Mouse (Mus musculus) lung, embryonic 16.5 days (tissue): ENCODE measurements at regions not wholly inside any gene's neighbourhood (a gene's known extent, or its start where the extent isn't known, plus 50 kb on each side); places are given as distances from the start of the nearest gene placed in this dataset.
"Not testable (repeated sequence)": the region's sequence is repeated elsewhere in the genome, so short reads cannot be mapped to it uniquely, and the experiment has no call there.

Source experiments
- ATAC-seq: fragments of 200-750 bp; cut with Nextera tagmentation; 2 replicates; pipeline ENCODE4 v1.8.0; 2017; ENCODE audit warnings: low read depth, mild to moderate bottlenecking, moderate library complexity
- H3K27ac ChIP-seq: fragments of 300-500 bp; sonication (generic); 2 replicates; pipeline ENCODE4 v1.5.1; 2014; ENCODE audit warnings: mild to moderate bottlenecking, control low read depth, low read length
- H3K27me3 ChIP-seq: fragments of 300-500 bp; sonication (generic); 2 replicates; pipeline ENCODE4 v1.6.1; 2014; ENCODE audit warnings: low read depth, low read length, mixed read lengths; ENCODE audit not compliant: control insufficient read depth, insufficient read depth
- H3K36me3 ChIP-seq: fragments of 300-500 bp; sonication (generic); 2 replicates; pipeline ENCODE4 v1.6.1; 2014; ENCODE audit warnings: low read length; ENCODE audit not compliant: control insufficient read depth, insufficient read depth
- H3K4me1 ChIP-seq: fragments of 300-500 bp; sonication (generic); replicated peaks from 2 replicates; pipeline ENCODE4 v1.6.1; 2014; ENCODE audit warnings: low read length, mixed read lengths; ENCODE audit not compliant: control insufficient read depth, insufficient read depth
- H3K4me2 ChIP-seq: fragments of 300-500 bp; sonication (generic); 2 replicates; pipeline ENCODE4 v1.6.1; 2014; ENCODE audit warnings: low read depth, low read length, control low read depth
- H3K4me3 ChIP-seq: fragments of 300-500 bp; sonication (generic); 2 replicates; pipeline ENCODE4 v1.5.1; 2014; ENCODE audit warnings: mild to moderate bottlenecking, low read length, control low read depth
- H3K9ac ChIP-seq: fragments of 300-500 bp; sonication (generic); 2 replicates; pipeline ENCODE4 v1.6.1; 2014; ENCODE audit warnings: low read length, control low read depth
- H3K9me3 ChIP-seq: fragments of 300-500 bp; sonication (generic); 2 replicates; pipeline ENCODE4 v1.6.1; 2016; ENCODE audit warnings: low read length; ENCODE audit not compliant: control insufficient read depth
- WGBS: fragments of 180-500 bp; shearing (Covaris S2); extraction: QIAGEN DNeasy Blood & Tissue Kit; methylation state at CpG from one replicate; pipeline ENCODE4 v1.1.7; 2014; 5-methylcytosine and 5-hydroxymethylcytosine counted together

DNA sequence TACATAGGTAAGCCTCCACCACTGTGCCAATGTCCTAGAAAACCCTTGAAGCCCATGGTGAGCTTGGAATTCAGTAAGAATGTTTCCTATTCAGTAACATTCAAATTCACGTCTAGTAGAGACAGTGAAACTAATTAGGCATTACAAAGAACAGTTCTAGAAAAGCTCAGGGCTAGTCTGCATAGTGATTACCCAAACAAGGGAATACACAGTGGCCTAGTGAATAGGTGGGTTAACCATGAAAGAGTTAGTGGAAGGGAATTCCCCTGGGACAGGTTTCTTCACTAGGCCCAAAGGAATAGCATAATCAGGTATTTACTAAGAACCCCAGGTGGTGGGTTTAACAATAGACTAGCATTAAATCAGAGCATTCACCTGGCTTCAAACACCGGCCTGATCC is 436.7 kb upstream of the Kif18a start:
- H3K4me2 ChIP-seq, H3K9me3 ChIP-seq, H3K27ac ChIP-seq, H3K27me3 ChIP-seq, ATAC-seq, H3K4me3 ChIP-seq, H3K36me3 ChIP-seq, H3K9ac ChIP-seq, H3K4me1 ChIP-seq: not testable (repeated sequence)
- whole genome bisulfite sequencing, result 76% methylated on average over 2 of the region's 2 CpGs

DNA sequence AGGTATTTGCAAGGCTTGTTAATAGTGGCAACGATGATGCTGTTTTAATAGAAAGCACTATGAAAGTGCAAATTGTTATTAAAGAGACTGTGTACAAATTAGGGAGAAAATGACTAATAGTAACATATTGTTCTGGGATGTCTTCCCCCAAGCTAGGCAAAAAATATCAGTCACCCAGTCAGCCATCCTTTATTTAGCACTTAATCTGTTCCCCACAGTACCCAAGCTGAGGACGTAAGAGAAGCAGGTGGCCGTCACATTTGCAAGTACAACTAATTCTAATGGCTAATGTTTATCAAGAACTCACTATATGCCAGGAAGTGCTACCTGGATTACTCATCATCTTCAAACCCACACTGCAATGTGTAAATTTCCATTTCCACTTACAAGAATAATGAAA is 432.5 kb upstream of the Kif18a start:
- 67% methylated on average over 3 of the region's 3 CpGs for WGBS
- Histone ChIP-seq H3K27me3 (no peaks in the 10 kb centered on the region), H3K9me3 (no peaks in the 10 kb centered on the region), H3K4me3 (no peak overlapping the region), H3K4me1 (no peaks in the 10 kb centered on the region), H3K36me3 (no peaks in the 10 kb centered on the region), H3K27ac (no peak overlapping the region), H3K4me2 (no peak overlapping the region), H3K9ac (no peak overlapping the region)
- ATAC-seq, result no peak

DNA sequence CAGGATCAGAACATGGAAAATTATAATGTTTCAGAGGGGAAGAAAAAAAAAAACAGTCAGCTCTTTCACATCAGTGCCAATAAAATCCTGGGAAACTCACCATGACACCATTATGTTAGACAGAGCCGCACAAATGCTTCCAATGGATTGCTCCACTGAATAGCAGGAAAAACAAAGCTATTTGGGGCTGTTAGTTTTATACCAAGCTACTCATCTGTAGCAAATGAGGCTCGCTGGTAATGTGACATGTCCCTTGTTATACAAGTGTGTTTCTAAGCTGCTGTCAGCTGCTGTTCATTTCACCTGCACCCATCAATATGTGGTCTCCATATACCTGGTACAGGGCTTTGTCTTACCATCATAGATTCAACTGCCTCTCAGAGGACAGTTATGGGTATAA is 426.1 kb upstream of the Kif18a start:
- Histone ChIP-seq H3K36me3 (no peaks in the 10 kb centered on the region), H3K27ac (no peak overlapping the region), H3K4me2 (no peak overlapping the region), H3K9me3 (no peaks in the 10 kb centered on the region), H3K27me3 (no peaks in the 10 kb centered on the region), H3K4me3 (no peak overlapping the region), H3K4me1 (no peaks in the 10 kb centered on the region), H3K9ac (no peak overlapping the region)
- no peak for ATAC-seq
- WGBS, result 41% methylated on average over 2 of the region's 2 CpGs

DNA sequence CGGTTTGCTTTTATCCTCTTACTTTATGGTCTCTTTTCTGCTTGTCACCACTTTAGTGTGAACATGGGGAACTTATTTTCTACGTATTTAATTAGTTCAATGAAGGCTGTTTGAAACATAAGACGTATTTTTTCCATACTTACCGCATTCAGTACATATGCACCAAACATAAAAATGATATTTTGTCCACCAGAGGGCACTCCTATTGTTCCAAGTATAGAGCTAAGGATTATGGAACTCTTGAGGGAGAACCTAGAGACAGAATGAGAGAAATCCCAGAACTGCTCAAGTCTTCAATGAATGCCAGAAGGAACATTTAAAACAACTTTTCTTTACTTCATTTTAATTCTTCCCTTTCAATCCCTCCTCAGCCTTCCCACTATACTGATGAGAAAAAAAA is 403.4 kb upstream of the Kif18a start:
- no peak for ATAC-seq
- Histone ChIP-seq H3K27ac (no peak overlapping the region), H3K27me3 (no peaks in the 10 kb centered on the region), H3K4me3 (no peak overlapping the region), H3K9ac (no peak overlapping the region), H3K36me3 (no peaks in the 10 kb centered on the region), H3K9me3 (no peaks in the 10 kb centered on the region), H3K4me2 (no peak overlapping the region), H3K4me1 (no peaks in the 10 kb centered on the region)
- 69% methylated on average over 4 of the region's 4 CpGs for WGBS

DNA sequence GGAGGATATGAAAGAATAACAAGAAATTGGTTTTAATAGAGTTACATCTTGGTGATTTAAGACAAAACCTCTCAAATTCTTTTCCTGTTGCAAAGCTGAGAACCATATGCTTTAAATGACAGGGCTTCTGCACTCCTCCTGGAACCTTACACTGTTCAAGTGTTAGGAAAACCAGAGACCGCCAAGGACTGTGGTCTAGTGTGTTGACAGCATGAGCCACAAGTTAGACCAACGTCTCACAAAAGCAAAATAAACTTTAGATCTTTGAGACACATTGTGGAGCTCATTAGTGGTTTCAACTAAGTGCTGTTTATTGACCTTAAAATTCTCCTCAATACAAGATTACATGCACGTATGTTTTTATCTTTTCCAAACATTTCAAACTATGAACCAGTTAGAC is 402.9 kb upstream of the Kif18a start:
- Histone ChIP-seq H3K4me1 (no peaks in the 10 kb centered on the region), H3K4me3 (no peak overlapping the region), H3K36me3 (no peaks in the 10 kb centered on the region), H3K4me2 (no peak overlapping the region), H3K27me3 (no peaks in the 10 kb centered on the region), H3K9ac (no peak overlapping the region), H3K27ac (no peak overlapping the region), H3K9me3 (no peaks in the 10 kb centered on the region)
- ATAC-seq, result no peak
- 31% methylated on average over 3 of the region's 3 CpGs for WGBS

DNA sequence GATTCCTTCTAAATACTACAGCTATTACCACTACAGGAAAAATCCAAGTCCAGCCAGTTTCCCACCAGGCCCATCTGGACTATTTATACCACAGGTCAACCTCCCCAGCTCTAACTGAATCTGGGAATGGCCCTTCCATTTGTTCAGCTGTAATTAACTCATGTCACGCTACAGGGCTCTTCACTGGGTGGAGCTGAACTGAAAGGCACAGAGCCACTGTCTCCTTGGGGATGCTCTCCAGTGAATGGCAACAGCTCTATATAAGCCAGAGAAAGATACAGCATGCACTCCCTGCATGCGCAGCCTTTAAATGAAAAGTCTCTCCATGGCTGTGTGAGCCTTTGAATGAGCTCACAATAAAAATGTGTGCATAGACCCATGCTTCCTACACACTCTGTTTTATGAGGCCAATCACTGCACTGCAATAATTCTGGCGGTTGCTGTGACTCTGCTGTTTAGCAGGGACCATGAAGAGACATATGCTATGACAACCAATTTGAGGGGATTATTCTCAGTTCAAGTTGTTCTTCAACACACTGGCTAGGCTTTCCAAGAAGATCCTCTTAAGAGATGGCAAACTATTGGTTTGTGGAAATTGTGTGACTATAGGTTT is 376.3 kb upstream of the Kif18a start:
- Histone ChIP-seq H3K9ac (no peak overlapping the region), H3K4me1 (no peaks in the 10 kb centered on the region), H3K36me3 (no peaks in the 10 kb centered on the region), H3K27ac (no peak overlapping the region), H3K4me3 (no peak overlapping the region), H3K27me3 (no peaks in the 10 kb centered on the region), H3K4me2 (no peak overlapping the region), H3K9me3 (no peaks in the 10 kb centered on the region)
- ATAC-seq, result no peak
- 83% methylated on average over 3 of the region's 3 CpGs for WGBS

DNA sequence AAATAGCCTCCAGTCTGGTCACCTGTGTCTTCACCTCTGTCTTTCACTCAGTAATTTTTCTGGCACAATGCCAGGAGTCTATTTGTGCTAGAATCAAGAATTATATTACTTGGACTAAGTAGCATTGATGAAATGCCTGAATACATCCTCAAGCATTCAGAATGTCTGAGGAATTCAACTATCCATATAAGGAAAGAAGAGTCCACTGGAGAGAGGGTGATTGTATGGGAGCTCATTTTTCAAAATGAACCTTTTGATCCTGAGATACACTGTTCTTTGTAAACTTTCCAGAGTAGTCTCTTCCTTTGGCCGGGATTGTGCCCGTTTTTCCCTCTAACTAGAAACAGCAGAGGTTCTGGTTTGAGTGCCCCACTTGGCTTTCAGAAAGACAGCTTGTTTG is 367.0 kb upstream of the Kif18a start:
- Histone ChIP-seq H3K4me1 (no peaks in the 10 kb centered on the region; the same call in 1 of the 2 replicates), H3K27me3 (no peaks in the 10 kb centered on the region), H3K4me3 (no peak overlapping the region), H3K9ac (no peak overlapping the region), H3K36me3 (no peaks in the 10 kb centered on the region), H3K4me2 (no peak overlapping the region), H3K9me3 (no peaks in the 10 kb centered on the region), H3K27ac (no peak overlapping the region)
- no peak for ATAC-seq
- 25% methylated on average over 2 of the region's 2 CpGs for WGBS

DNA sequence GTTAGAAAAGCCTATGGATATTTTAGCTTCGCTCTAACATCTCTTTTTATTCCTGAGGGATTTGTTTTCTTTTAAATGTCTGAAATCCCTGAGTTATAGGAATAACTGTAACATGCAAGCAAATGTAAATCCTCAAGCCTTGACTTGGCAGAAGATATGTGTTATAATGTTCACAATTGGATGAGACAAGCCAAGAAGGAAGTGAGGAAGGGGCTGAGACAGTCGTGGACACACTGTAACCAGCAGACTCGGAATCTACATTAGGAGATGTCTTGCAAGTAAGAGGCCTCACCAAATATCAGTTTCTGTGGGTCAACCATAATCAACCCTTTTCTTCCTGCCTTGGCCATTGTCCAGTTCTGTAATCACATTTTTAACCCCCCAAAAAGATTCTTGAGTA is 366.6 kb upstream of the Kif18a start:
- H3K36me3 ChIP-seq, result no peaks in the 10 kb centered on the region
- H3K4me3 ChIP-seq, result no peak overlapping the region
- no peaks in the 10 kb centered on the region for H3K9me3 ChIP-seq
- WGBS, result 31% methylated on average over 3 of the region's 3 CpGs
- no peak overlapping the region for H3K9ac ChIP-seq
- no peaks in the 10 kb centered on the region for H3K27me3 ChIP-seq
- peak; percentile 64; the same call in 1 of the 2 replicates for ATAC-seq
- H3K4me2 ChIP-seq, result no peak overlapping the region
- H3K4me1 ChIP-seq, result no peaks in the 10 kb centered on the region; the same call in 1 of the 2 replicates
- H3K27ac ChIP-seq, result no peak overlapping the region

DNA sequence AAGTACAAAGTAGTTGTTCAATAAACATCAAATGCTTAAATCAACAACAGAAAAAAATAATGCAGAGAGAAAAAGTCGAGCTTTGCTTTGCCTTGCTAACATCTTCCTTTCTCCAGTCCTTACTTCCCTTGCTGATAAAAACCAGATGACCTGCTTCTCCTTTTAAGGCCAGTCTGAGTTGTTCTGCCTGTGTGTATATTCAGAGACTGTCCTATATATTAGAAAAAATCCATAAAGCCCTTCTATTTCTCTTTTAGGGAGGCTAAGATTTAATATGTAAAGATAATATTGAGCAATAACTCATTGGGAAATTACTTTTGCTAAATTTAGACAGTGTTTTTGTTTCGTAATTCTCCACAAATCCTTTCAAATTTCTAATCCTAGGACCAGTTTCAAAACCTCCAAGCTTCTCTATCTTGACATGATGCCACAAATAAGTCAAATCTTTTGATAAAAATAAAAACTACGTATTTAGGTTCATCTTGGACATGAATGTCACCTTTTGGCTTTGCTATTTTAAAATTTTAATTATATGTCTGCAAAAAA is 361.0 kb upstream of the Kif18a start:
- Histone ChIP-seq H3K27ac (no peak overlapping the region), H3K4me1 (no peaks in the 10 kb centered on the region), H3K4me2 (no peak overlapping the region), H3K27me3 (no peaks in the 10 kb centered on the region), H3K9ac (no peak overlapping the region), H3K4me3 (no peak overlapping the region), H3K9me3 (no peaks in the 10 kb centered on the region), H3K36me3 (no peaks in the 10 kb centered on the region)
- WGBS, result 51% methylated on average over 3 of the region's 3 CpGs
- ATAC-seq, result 0 out of 2 replicates have a peak, but pooled peaks have one; percentile 34

DNA sequence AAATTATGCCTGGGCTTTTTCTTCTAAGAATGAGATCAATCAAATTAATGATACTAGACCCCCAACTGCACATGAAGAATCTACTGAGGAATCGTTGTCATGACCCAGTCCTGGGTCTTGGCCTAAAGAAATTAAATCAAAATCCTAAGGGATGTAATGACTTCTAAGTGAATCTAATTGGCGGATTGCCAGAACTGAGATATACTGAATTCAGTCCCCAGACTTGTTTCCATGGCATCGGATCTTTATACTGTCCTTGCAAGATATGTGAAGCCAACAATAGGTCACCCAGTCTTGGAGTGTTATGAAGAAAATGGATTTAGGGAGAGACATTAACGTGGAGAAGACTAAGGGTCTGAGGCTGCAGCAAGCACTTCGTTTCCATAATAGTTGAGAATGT is 360.4 kb upstream of the Kif18a start:
- Histone ChIP-seq H3K4me3 (no peak overlapping the region), H3K4me1 (no peaks in the 10 kb centered on the region), H3K9me3 (no peaks in the 10 kb centered on the region), H3K36me3 (no peaks in the 10 kb centered on the region), H3K27me3 (no peaks in the 10 kb centered on the region), H3K9ac (no peak overlapping the region), H3K27ac (no peak overlapping the region), H3K4me2 (no peak overlapping the region)
- WGBS, result 46% methylated on average over 5 of the region's 5 CpGs
- peak; percentile 23; the same call in 1 of the 2 replicates for ATAC-seq
